Mouse (Mus musculus): ENCODE data around the gene Peg10.
A peak's percentile ranks its signal among the peaks of the same experiment; 100 is the strongest.
"Not testable (repeated sequence)": the region's sequence is repeated elsewhere in the genome, so short reads cannot be mapped to it uniquely, and the experiment has no call there.

The Peg10 gene

DNA sequence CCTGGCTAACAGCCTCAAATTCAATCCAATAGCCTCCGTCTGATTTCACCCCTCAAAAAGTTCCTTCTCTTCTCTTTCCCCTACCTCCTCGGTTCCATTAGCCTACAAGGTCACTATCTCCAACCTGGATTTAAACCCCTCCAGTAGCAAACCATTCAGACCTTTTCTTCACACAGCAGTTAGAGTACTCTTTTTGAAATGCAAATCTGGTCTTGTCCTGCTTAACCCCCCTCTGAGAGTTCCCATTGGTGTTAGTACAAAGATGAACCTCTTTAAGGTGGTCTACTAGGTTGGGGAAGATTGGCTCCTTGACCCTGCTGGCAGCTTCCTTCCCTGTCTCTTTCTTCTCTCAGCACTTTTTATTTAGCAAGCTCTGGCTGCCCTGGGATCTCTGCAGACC lies 8.4 kb upstream of the Peg10 start:
- DNase-seq (ENCODE audit: low read depth, low spot score), result no peak
- Histone ChIP-seq H3K27me3 (ENCODE audit: control insufficient read depth, insufficient read depth, low read length, poor library complexity, severe bottlenecking) (no peaks in the 10 kb centered on the region), H3K36me3 (ENCODE audit: control insufficient read depth, insufficient read depth, low read length, poor library complexity, severe bottlenecking) (no peaks in the 10 kb centered on the region)

DNA sequence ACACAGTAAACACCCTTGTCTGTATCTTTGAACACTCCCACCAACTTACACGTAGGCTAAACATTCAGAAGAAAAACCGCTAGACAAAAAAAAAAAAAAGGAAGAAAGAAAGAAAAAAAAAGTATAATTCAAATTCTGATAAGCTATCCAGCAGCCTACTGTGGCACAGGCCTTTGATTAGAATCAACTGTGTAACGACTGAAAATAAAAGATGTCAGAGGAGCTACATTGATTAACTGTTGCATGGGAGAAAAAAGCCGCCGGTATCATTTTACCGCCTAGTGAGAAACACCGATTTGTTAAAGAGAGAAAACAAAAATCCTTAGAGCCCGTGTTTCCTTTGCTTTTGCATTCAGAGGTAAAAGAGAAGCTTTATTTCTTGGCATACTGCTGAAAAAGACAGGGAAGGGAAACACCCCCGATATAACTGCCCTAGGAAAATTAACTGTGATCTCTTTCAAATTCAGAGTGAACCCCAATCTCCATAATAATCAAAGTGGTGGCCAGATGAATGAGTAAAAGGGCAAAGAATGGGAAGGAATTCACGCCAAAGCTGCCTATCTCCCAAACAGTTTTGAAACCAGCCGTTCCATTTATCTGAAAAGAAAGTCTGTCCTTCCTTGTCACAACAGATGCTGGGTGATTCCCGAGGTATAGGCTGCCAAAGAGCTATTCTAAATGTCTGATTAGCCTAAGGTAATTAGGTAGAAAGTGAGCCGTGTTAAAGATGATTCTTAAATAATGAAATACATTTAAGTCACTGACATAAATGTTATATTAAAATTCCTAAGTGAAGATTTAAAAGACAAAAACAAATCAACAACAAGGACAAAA lies 7.4 kb upstream of the Peg10 start:
- no peaks in the 10 kb centered on the region for H3K36me3 ChIP-seq (ENCODE audit: control insufficient read depth, insufficient read depth, low read length, poor library complexity, severe bottlenecking)
- no peaks in the 10 kb centered on the region for H3K27me3 ChIP-seq (ENCODE audit: control insufficient read depth, insufficient read depth, low read length, poor library complexity, severe bottlenecking)
- DNase-seq (ENCODE audit: low read depth, low spot score), result no peak

DNA sequence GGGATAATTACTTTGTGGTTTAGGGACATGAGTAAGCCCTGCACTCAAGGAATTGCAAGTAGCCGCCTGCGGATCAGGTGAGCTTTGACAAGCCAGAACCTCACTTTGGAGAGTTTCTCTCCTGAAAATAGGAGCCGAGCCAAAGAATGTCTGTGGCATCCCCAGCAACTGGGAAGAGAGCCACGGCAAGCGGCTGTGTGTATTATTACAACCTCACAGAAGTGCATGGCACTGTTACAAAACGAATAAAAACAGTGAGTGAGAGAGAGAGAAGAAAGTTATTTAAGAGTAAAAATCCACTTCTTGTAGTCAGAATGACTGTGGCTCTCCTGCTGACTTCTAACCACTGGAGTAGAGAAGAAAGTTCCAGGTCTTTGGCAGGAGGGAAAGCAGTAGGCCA lies 6.6 kb upstream of the Peg10 start:
- H3K27me3 ChIP-seq (ENCODE audit: control insufficient read depth, insufficient read depth, low read length, poor library complexity, severe bottlenecking), result no peaks in the 10 kb centered on the region
- DNase-seq (ENCODE audit: low read depth, low spot score), result no peak

DNA sequence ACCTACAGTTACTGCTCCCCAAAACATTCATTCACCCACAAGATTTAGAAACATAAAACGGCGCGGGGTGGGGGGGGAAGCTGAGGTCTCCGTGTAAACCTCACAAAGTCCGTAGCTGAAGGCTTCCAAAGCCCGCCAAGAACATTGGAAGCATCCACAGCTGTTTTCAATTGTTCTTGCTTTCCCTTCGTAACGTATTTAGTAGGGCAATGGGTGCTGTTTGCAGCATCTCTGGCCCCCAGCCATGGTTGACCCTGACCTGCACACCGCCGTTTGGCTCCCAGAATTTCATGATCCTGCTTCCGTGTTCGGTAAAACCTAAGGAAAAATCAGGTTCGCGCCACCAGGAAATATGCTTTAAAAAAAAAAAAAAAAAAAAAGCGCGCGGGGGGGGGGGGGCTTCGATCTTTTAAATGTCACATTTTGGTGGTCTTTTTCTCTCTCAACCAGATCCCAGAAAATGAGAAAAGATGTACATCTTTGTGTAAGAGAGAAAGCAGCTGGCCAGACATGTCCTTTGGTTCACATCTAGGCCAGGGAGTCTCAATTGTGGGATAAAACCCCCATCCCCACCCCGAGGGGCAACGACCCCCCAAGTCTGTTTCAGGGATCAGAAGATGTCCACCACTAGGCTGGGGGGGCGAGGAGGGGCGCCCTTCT lies 940 bp upstream of the Peg10 start:
- no peak for DNase-seq (ENCODE audit: low read depth, low spot score)
- Histone ChIP-seq H3K36me3 (ENCODE audit: control insufficient read depth, insufficient read depth, low read length, poor library complexity, severe bottlenecking) (no peaks in the 10 kb centered on the region), H3K27me3 (ENCODE audit: control insufficient read depth, insufficient read depth, low read length, poor library complexity, severe bottlenecking) (no peaks in the 10 kb centered on the region)

More for the DNA sequence above, 6.6 kb upstream of the Peg10 start:
- no peaks in the 10 kb centered on the region for H3K36me3 ChIP-seq (ENCODE audit: control insufficient read depth, insufficient read depth, low read length, poor library complexity, severe bottlenecking)

DNA sequence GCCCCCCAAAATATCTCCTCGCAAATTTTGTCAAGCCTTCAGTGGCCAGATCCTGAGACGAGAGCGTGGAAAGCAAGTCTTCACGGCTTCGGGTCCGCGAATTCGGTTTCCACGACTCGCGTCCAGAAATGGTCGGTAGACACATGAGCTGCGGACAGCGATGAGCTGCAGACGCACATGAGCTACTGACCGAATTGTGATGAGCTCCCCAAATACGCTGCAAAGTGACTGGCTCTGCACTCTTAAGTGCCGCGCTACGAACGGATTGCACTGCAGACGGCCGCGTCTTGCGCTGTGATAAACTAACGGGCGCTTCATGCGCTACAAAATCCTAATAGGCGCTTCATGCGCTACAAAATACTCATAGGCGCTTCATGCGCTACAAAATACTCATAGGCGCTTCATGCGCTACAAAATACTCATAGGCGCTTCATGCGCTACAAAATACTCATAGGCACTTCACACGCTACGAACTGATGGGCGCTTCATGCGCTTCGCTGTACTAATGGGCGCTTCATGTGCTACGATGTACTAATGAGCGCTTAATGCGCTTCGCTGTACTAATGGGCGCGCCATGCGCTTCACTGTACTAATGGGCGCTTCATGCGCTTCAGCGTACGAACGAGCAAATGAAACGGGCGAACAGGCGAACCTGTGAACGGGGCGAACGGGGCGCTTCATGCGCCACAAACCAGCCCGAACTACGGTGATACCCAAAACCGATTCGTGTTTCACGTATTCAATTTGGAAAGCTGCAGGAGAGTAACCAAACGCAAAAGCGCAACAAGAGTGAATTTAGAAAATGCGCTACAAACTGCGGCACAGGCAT lies 785 bp downstream of the Peg10 start:
- DNase-seq (ENCODE audit: low read depth, low spot score), result peak; percentile 71
- no peaks in the 10 kb centered on the region for H3K27me3 ChIP-seq (ENCODE audit: control insufficient read depth, insufficient read depth, low read length, poor library complexity, severe bottlenecking)
- no peaks in the 10 kb centered on the region for H3K36me3 ChIP-seq (ENCODE audit: control insufficient read depth, insufficient read depth, low read length, poor library complexity, severe bottlenecking)

DNA sequence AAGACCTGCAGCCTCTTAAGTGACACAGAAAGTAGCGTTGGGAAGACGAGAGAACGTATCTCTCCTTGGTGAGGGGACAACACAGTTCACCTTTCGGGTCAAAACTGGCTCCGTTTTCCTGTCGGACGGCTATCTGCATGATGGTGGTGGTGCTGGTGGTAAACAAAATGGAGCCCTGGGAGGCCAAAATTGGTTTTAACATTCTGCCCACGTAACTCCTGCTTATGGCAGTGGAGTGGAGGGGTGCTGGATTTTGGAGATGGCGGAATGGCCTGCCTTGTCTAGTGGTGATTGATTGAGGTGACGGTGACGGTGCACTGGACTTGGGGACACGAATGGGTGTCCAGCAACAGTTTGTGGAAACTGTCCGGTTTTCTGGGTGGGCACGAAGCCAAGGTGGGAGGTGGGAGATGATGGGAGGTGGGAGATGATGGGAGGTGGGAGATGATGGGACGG lies 1.4 kb downstream of the Peg10 start:
- DNase-seq (ENCODE audit: low read depth, low spot score), result no peak
- Histone ChIP-seq H3K27me3 (ENCODE audit: control insufficient read depth, insufficient read depth, low read length, poor library complexity, severe bottlenecking) (no peaks in the 10 kb centered on the region), H3K36me3 (ENCODE audit: control insufficient read depth, insufficient read depth, low read length, poor library complexity, severe bottlenecking) (no peaks in the 10 kb centered on the region)

DNA sequence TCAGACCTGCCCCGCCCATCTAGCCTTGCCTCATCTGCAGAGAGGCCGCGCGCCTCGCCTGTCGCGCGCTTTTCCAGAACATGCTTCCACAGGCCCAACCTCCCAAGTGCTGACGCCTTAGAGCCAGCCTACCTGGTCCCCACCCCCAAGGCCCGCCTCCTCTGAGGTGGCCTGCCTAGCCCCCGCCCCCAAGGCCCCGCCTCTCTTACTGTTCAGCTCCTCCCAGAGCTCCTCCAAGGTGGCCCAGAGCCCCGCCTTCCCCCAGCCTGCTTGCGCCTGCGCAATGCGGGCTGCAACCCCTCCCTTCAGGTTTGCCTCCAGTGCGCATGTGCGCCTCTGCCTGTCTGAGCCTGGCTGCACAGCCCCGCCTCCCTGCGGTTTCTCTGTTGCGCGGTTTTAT lies 2.0 kb downstream of the Peg10 start:
- no peaks in the 10 kb centered on the region for H3K36me3 ChIP-seq (ENCODE audit: control insufficient read depth, insufficient read depth, low read length, poor library complexity, severe bottlenecking)
- DNase-seq (ENCODE audit: low read depth, low spot score), result peak; percentile 92

DNA sequence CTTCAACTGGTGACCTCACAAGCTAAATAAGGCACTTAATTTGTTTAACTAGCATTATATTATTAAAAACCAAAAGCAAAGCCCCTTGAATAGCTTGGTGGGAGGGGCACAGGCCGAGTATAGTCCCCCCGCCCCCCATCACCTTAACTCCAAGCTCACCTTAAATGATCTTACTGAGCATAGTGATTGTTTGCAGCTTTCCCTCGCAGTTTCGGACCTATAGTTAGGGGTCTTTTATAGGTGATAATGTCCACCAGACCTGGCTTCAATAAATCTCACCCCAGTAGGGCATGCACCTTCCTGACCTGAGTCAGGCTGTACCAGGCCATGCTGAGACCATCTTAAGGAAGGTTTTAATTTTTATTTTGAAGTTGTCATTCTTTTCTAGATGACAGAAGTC lies 4.2 kb downstream of the Peg10 start:
- H3K36me3 ChIP-seq (ENCODE audit: control insufficient read depth, insufficient read depth, low read length, poor library complexity, severe bottlenecking), result no peaks in the 10 kb centered on the region
- no peak for DNase-seq (ENCODE audit: low read depth, low spot score)
- H3K27me3 ChIP-seq (ENCODE audit: control insufficient read depth, insufficient read depth, low read length, poor library complexity, severe bottlenecking), result no peaks in the 10 kb centered on the region

More for the DNA sequence above, 2.0 kb downstream of the Peg10 start:
- H3K27me3 ChIP-seq (ENCODE audit: control insufficient read depth, insufficient read depth, low read length, poor library complexity, severe bottlenecking), result no peaks in the 10 kb centered on the region

DNA sequence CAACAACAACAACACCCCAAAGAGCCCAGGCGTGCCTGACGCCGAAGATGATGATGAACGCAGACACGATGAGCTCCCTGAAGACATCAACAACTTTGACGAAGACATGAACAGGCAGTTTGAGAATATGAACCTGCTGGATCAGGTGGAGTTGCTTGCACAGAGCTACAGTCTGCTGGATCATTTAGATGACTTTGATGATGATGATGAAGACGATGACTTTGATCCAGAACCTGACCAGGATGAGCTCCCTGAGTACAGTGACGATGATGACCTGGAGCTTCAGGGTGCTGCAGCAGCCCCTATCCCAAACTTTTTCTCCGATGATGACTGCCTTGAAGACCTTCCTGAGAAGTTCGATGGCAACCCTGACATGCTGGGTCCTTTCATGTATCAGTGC lies 7.2 kb downstream of the Peg10 start:
- no peaks in the 10 kb centered on the region for H3K27me3 ChIP-seq (ENCODE audit: control insufficient read depth, insufficient read depth, low read length, poor library complexity, severe bottlenecking)
- DNase-seq (ENCODE audit: low read depth, low spot score), result no peak
- H3K36me3 ChIP-seq (ENCODE audit: control insufficient read depth, insufficient read depth, low read length, poor library complexity, severe bottlenecking), result no peaks in the 10 kb centered on the region

DNA sequence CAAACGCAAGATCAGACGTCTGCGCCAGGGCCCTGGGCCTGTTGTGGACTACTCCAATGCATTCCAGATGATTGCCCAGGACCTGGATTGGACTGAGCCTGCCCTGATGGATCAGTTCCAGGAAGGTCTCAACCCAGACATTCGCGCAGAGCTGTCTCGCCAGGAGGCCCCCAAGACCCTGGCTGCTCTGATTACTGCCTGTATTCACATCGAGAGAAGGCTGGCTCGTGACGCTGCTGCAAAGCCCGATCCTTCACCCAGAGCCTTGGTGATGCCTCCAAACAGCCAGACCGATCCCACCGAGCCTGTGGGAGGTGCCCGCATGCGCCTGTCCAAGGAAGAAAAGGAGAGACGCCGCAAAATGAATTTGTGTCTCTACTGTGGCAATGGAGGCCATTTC lies 7.8 kb downstream of the Peg10 start:
- no peak for DNase-seq (ENCODE audit: low read depth, low spot score)
- Histone ChIP-seq H3K36me3 (ENCODE audit: control insufficient read depth, insufficient read depth, low read length, poor library complexity, severe bottlenecking) (no peaks in the 10 kb centered on the region), H3K27me3 (ENCODE audit: control insufficient read depth, insufficient read depth, low read length, poor library complexity, severe bottlenecking) (no peaks in the 10 kb centered on the region)

DNA sequence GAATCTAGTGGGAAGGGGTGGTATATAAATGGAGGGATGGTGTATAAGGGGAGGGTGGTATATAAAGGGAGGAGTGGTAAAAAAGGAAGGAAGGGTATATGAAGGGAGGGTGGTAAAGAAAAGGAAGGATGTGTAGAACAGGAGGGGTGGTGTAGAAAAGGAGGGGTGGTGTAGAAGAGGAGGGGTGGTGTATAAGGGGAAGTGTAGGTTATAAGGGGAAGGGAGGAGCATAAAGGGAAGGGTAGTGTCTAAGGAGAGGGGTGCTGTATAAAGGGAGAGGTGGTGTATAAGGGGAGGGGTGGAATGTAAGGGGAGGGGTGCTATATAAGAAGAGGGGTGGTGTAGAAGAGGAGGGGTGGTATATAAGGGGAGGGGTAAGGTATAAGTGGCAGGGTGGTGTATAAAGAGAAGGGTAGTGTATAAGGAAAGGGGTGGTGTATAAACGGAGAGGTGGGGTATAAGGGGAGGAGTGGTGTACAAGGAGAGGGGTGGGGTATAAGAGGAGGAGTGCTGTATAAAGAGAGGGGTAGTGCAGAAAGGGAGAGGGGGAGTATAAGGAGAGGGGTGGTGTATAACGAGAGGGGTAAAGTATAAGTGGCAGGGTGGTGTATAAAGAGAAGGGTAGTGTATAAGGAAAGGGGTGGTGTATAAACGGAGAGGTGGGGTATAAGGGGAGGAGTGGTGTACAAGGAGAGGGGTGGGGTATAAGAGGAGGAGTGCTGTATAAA lies 14.5 kb downstream of the Peg10 start:
- not testable (repeated sequence) for DNase-seq (ENCODE audit: low read depth, low spot score); H3K36me3 ChIP-seq (ENCODE audit: control insufficient read depth, insufficient read depth, low read length, poor library complexity, severe bottlenecking); H3K27me3 ChIP-seq (ENCODE audit: control insufficient read depth, insufficient read depth, low read length, poor library complexity, severe bottlenecking)

DNA sequence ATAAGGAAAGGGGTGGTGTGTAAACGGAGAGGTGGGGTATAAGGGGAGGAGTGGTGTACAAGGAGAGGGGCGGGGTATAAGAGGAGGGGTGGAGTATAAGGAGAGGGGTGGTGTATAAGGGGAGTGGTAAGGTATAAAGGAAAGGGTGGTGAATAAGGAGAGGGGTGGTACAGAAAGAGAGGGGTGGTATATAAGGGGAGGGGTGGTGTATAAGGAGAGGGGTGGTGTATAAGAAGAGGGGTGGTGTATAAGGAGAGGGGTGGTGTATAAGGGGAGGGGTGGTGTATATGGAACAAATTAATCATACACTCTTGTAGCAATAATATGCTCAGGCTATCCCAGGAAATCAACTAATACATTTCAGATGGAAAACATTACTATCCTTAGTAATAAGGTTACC lies 15.1 kb downstream of the Peg10 start:
- Histone ChIP-seq H3K36me3 (ENCODE audit: control insufficient read depth, insufficient read depth, low read length, poor library complexity, severe bottlenecking) (no peaks in the 10 kb centered on the region), H3K27me3 (ENCODE audit: control insufficient read depth, insufficient read depth, low read length, poor library complexity, severe bottlenecking) (no peaks in the 10 kb centered on the region)
- peak; percentile 16 for DNase-seq (ENCODE audit: low read depth, low spot score)

DNA sequence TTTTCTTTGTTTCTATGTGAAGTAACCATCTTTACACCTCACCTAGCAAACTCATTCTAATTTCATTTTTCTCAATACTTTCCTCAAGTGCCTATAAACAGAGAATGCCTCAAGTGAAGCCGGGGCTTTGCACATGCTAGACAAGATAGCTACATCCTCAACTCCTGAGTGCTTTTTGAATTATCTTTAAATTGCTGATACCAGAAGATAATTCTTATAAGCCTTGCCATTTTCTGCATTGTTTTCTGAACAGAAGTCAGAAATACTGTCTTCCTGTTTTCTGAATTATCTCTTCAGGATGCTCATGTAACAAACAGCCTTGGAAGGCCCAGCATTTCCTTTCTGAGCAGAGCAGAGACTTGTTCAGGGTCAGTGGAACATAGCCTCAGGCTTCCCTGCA lies 49.2 kb downstream of the Peg10 start:
- Histone ChIP-seq H3K27me3 (ENCODE audit: control insufficient read depth, insufficient read depth, low read length, poor library complexity, severe bottlenecking) (no peaks in the 10 kb centered on the region), H3K36me3 (ENCODE audit: control insufficient read depth, insufficient read depth, low read length, poor library complexity, severe bottlenecking) (no peaks in the 10 kb centered on the region)
- DNase-seq (ENCODE audit: low read depth, low spot score), result no peak

DNA sequence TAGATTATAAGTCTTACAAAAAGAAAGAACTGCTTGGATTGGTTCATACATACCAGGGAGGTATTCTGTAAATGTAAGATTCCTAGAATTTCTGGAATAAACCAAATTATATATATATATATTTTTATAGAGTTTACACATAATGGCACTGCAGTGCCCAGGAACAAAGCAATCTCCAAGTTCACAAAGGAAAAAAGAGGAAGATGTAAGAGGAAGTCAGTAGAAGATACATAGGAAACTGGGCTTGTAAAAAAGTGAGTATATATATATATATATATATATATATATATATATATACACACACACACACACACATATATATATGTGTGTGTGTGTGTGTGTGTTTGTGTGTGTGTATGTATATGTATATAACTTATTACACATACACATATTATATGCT lies 50.2 kb downstream of the Peg10 start:
- H3K36me3 ChIP-seq (ENCODE audit: control insufficient read depth, insufficient read depth, low read length, poor library complexity, severe bottlenecking); H3K27me3 ChIP-seq (ENCODE audit: control insufficient read depth, insufficient read depth, low read length, poor library complexity, severe bottlenecking); DNase-seq (ENCODE audit: low read depth, low spot score): not testable (repeated sequence)
